Mouse (Mus musculus): Measurements from ENCODE around the gene Gal. TPM values are rescaled to one million over a fixed set of nuclear protein-coding genes. Genes with fewer than 3 reads are reported as not detected.

Gal gene
- total and polyA plus RNA-seq, 3 experiments, result not detected

- Histone ChIP-seq H3K79me2 (replicated peaks; ENCODE audit: control insufficient read depth, extremely low read depth, insufficient read depth, poor library complexity, severe bottlenecking) (no peaks in the 10 kb centered on the region), H3K9me3 (replicated peaks; ENCODE audit: low read length) (no peaks in the 10 kb centered on the region), H3K4me1 (ENCODE audit: control insufficient read depth in 1 of 2, insufficient read depth in 2 of 2) (no peaks in the 10 kb centered on the region; a peak in 1 of 4 replicates), H3K27me3 (replicated peaks) (no peaks in the 10 kb centered on the region), H3K4me2 (ENCODE audit: insufficient read depth, low read depth, poor library complexity, severe bottlenecking) (no peak overlapping the region), H3K27ac (ENCODE audit: insufficient read depth, low read depth) (no peak overlapping the region), H3K9ac (ENCODE audit: insufficient read depth, low read depth) (no peak overlapping the region), H3K4me3 (replicated peaks in 1 of 3; ENCODE audit: low read depth in 2 of 3, low read length in 2 of 3, poor library complexity in 1 of 3) (no peak overlapping the region), H3K36me3 (replicated peaks in 1 of 2; ENCODE audit: control insufficient read depth in 1 of 2, insufficient read depth in 1 of 2, low read length in 1 of 2) (peaks cover 9 to 13% of the 10 kb centered on the region in 2 experiments)
- dilution Hi-C loops (cut with MboI; ENCODE audit: extremely low pct_ligation_motif_present, extremely low pct_unique_long_range_greater_than_20kb, low sequenced_read_pairs) (no loop called here), in situ Hi-C loops (cut with MboI; ENCODE audit: low pct_ligation_motif_present, low pct_unique_long_range_greater_than_20kb, low sequenced_read_pairs) (loop anchor here (5.0 kb wide), 1 partner anchor 91 kb away; the partner anchor contains the start of genes Ighmbp2 and Mrpl21)
- TF ChIP-seq GABPA (IDR thresholded peaks at IDR 0.05; ENCODE audit: insufficient replicate concordance, low read depth, low read length), result no peak
- TF ChIP-seq CHD2 (IDR thresholded peaks at IDR 0.05; ENCODE audit: low read length), result no peak
- TF ChIP-seq MXI1 (IDR thresholded peaks at IDR 0.05; ENCODE audit: low read depth, low read length), result no peak
- no peak for TF ChIP-seq HCFC1 (IDR thresholded peaks at IDR 0.05; ENCODE audit: low read depth, low read length)
- TF ChIP-seq ETS1 (conservative IDR thresholded peaks at IDR 0.05; ENCODE audit: low read depth, low read length), result no peak
- TF ChIP-seq BHLHE40 (IDR thresholded peaks at IDR 0.05; ENCODE audit: low read depth, low read length), result no peak
- no peak for TF ChIP-seq MEF2A (IDR thresholded peaks at IDR 0.05; ENCODE audit: borderline replicate concordance, low read depth, low read length)
- TF ChIP-seq E2F4 (IDR thresholded peaks at IDR 0.05; ENCODE audit: insufficient replicate concordance, low read depth, low read length), result no peak
- no peak for DNase-seq (ENCODE audit: extremely low read depth)
Measured at GRCm38 (mm10) chr19:3373380-3373779, 41.0 kb downstream of the Gal start.

DNA sequence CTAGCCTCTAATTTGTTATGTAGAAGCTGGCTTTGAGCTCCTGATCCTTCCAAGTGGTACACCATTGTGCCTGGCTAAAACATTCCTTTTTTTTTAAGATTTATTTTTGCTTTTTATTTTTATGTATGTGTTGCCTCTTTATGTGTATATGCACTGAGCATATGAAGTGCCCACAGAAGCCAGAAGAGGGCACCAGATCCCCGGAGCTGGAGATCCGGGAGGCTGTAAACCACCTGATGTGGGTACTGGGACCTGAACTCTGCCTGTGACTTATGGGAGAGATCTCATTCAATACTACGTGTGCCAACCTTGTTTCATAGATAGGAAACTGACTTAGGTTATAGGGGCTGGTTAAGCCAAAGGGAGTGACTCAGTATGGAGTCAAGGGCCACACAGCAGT is 46.1 kb downstream of the Gal start:
- no peaks in the 10 kb centered on the region for H3K9me3 ChIP-seq (replicated peaks; ENCODE audit: low read length)
- peaks cover 0 to 4% of the 10 kb centered on the region in 2 experiments; a peak in 2 of 4 replicates for H3K4me1 ChIP-seq (ENCODE audit: control insufficient read depth in 1 of 2, insufficient read depth in 2 of 2)
- H3K79me2 ChIP-seq (replicated peaks; ENCODE audit: control insufficient read depth, extremely low read depth, insufficient read depth, poor library complexity, severe bottlenecking), result no peaks in the 10 kb centered on the region
- no peak overlapping the region for H3K27ac ChIP-seq (ENCODE audit: insufficient read depth, low read depth)
- in situ Hi-C loops (cut with MboI; ENCODE audit: low pct_ligation_motif_present, low pct_unique_long_range_greater_than_20kb, low sequenced_read_pairs) (no loop called here), dilution Hi-C loops (cut with MboI; ENCODE audit: extremely low pct_ligation_motif_present, extremely low pct_unique_long_range_greater_than_20kb, low sequenced_read_pairs) (no loop called here)
- peaks cover 7 to 13% of the 10 kb centered on the region in 2 experiments for H3K36me3 ChIP-seq (replicated peaks in 1 of 2; ENCODE audit: control insufficient read depth in 1 of 2, insufficient read depth in 1 of 2, low read length in 1 of 2)
- no peak overlapping the region for H3K9ac ChIP-seq (ENCODE audit: insufficient read depth, low read depth)
- H3K4me2 ChIP-seq (ENCODE audit: insufficient read depth, low read depth, poor library complexity, severe bottlenecking), result no peak overlapping the region
- TF ChIP-seq CTCF (conservative IDR thresholded peaks at IDR 0.05 in 1 of 2, IDR thresholded peaks at IDR 0.05 in 1 of 2; ENCODE audit: low read depth in 2 of 2, low read length in 2 of 2), result peak in 1 of 2 experiments; percentile 30; a peak in 1 of 4 replicates
- no peak for TF ChIP-seq ZMIZ1 (IDR thresholded peaks at IDR 0.05; ENCODE audit: low read depth, low read length)
- H3K27me3 ChIP-seq (replicated peaks), result no peaks in the 10 kb centered on the region
- DNase-seq (ENCODE audit: extremely low read depth), result no peak
- H3K4me3 ChIP-seq (replicated peaks in 1 of 3; ENCODE audit: low read depth in 2 of 3, low read length in 2 of 3, poor library complexity in 1 of 3), result no peak overlapping the region

- DNase-seq (ENCODE audit: extremely low read depth), result no peak
- in situ Hi-C loops (cut with MboI; ENCODE audit: low pct_ligation_motif_present, low pct_unique_long_range_greater_than_20kb, low sequenced_read_pairs) (no loop called here), dilution Hi-C loops (cut with MboI; ENCODE audit: extremely low pct_ligation_motif_present, extremely low pct_unique_long_range_greater_than_20kb, low sequenced_read_pairs) (no loop called here)
- Histone ChIP-seq H3K9me3 (replicated peaks; ENCODE audit: low read length) (no peaks in the 10 kb centered on the region), H3K79me2 (replicated peaks; ENCODE audit: control insufficient read depth, extremely low read depth, insufficient read depth, poor library complexity, severe bottlenecking) (no peaks in the 10 kb centered on the region), H3K27ac (ENCODE audit: insufficient read depth, low read depth) (no peak overlapping the region), H3K36me3 (replicated peaks in 1 of 2; ENCODE audit: control insufficient read depth in 1 of 2, insufficient read depth in 1 of 2, low read length in 1 of 2) (peaks cover 4 to 7% of the 10 kb centered on the region in 2 experiments), H3K9ac (ENCODE audit: insufficient read depth, low read depth) (no peak overlapping the region), H3K4me2 (ENCODE audit: insufficient read depth, low read depth, poor library complexity, severe bottlenecking) (no peak overlapping the region), H3K4me1 (ENCODE audit: control insufficient read depth in 1 of 2, insufficient read depth in 2 of 2) (peaks cover 0 to 4% of the 10 kb centered on the region in 2 experiments; a peak in 2 of 4 replicates), H3K27me3 (replicated peaks) (no peaks in the 10 kb centered on the region), H3K4me3 (replicated peaks in 1 of 3; ENCODE audit: low read depth in 2 of 3, low read length in 2 of 3, poor library complexity in 1 of 3) (no peak overlapping the region)
- TF ChIP-seq CTCF (conservative IDR thresholded peaks at IDR 0.05 in 1 of 2, IDR thresholded peaks at IDR 0.05 in 1 of 2; ENCODE audit: low read depth in 2 of 2, low read length in 2 of 2), result peak in 1 of 2 experiments; percentile 19; a peak in 1 of 4 replicates
- TF ChIP-seq POLR2AphosphoS2 (IDR thresholded peaks at IDR 0.05; ENCODE audit: low read depth, low read length), result no peak
Measured at GRCm38 (mm10) chr19:3365089-3365488, 49.3 kb downstream of the Gal start.

Data from CH12.LX (cell line).